Mouse (Mus musculus) intestine, embryonic 16.5 days (tissue): ENCODE measurements around the gene Slc2a8. TPM values are rescaled to one million over a fixed set of nuclear protein-coding genes. Genes with fewer than 3 reads are reported as not detected.

ENCODE experiments used
- ATAC-seq: fragments of 200-750 bp; cut with Nextera tagmentation; 2 replicates; pipeline ENCODE4 v1.8.0; 2017; ENCODE audit warnings: moderate TSS enrichment, moderate library complexity
- H3K27ac ChIP-seq: fragments of 300-500 bp; sonication (generic); 2 replicates; pipeline ENCODE4 v1.5.1; 2014; ENCODE audit warnings: mild to moderate bottlenecking, low read length
- H3K27me3 ChIP-seq: fragments of 300-500 bp; sonication (generic); replicated peaks from 2 replicates; pipeline ENCODE4 v1.6.1; 2014; ENCODE audit warnings: low read length, control low read depth, mixed read lengths; ENCODE audit not compliant: control insufficient read depth, insufficient read depth
- H3K36me3 ChIP-seq: fragments of 300-500 bp; sonication (generic); 2 replicates; pipeline ENCODE4 v1.6.1; 2014; ENCODE audit warnings: low read length, control low read depth; ENCODE audit not compliant: control insufficient read depth, insufficient read depth
- H3K4me1 ChIP-seq: fragments of 300-500 bp; sonication (generic); 2 replicates; pipeline ENCODE4 v1.6.1; 2014; ENCODE audit warnings: low read length, control low read depth, mixed read lengths; ENCODE audit not compliant: control insufficient read depth, insufficient read depth
- H3K4me2 ChIP-seq: fragments of 300-500 bp; sonication (generic); 2 replicates; pipeline ENCODE4 v1.6.1; 2014; ENCODE audit warnings: low read depth, low read length, control low read depth
- H3K4me3 ChIP-seq: fragments of 300-500 bp; sonication (generic); 2 replicates; pipeline ENCODE4 v1.5.1; 2014; ENCODE audit warnings: mild to moderate bottlenecking, low read length
- H3K9ac ChIP-seq: fragments of 300-500 bp; sonication (generic); 2 replicates; pipeline ENCODE4 v1.6.1; 2014; ENCODE audit warnings: low read depth, low read length
- H3K9me3 ChIP-seq: fragments of 300-500 bp; sonication (generic); 2 replicates; pipeline ENCODE4 v1.6.1; 2016; ENCODE audit warnings: low read length, control low read depth; ENCODE audit not compliant: control insufficient read depth
- WGBS: fragments of 180-500 bp; shearing (Covaris S2); extraction: QIAGEN DNeasy Blood & Tissue Kit; methylation state at CpG from one replicate; pipeline ENCODE4 v1.1.7; 2014; 5-methylcytosine and 5-hydroxymethylcytosine counted together
- polyA plus RNA-seq: library from polyadenylated mRNA; unstranded; fragments of >200 nt; fragmentation: Nextera tagmentation; extraction: Ambion mirVana; gene quantifications from 2 replicates; pipeline ENCODE4 v1.2.1, GENCODE M21; 2015

Gene Slc2a8
- polyA plus RNA-seq, 1 experiment from 2014 or later = 21.5 TPM

GRCm38 (mm10) chr2:32965511-32966183 is 16.2 kb downstream of the Slc2a8 start:
- peak overlapping the region; percentile 82; the same call in 1 of the 2 replicates for H3K4me2 ChIP-seq
- 14% methylated on average over 7 of the region's 7 CpGs for WGBS
- H3K27me3 ChIP-seq = no peaks in the 10 kb centered on the region
- H3K4me1 ChIP-seq = peaks cover 37% of the 10 kb centered on the region
- peak overlapping the region; percentile 97; the same call in 1 of the 2 replicates for H3K27ac ChIP-seq
- H3K9ac ChIP-seq = no peak overlapping the region; the same call in 1 of the 2 replicates
- peaks cover 17% of the 10 kb centered on the region for H3K36me3 ChIP-seq
- H3K9me3 ChIP-seq = no peaks in the 10 kb centered on the region
- ATAC-seq = no peak
- no peak overlapping the region for H3K4me3 ChIP-seq

GRCm38 (mm10) chr2:32964659-32965457 is 17.0 kb downstream of the Slc2a8 start:
- H3K9ac ChIP-seq = peak overlapping the region; percentile 29; the same call in 1 of the 2 replicates
- 33% methylated on average over 10 of the region's 10 CpGs for WGBS
- ATAC-seq = no peak
- H3K27ac ChIP-seq = peak overlapping the region; percentile 54
- no peak overlapping the region for H3K4me3 ChIP-seq
- H3K4me2 ChIP-seq = 0 out of 2 replicates have a peak overlapping the region, but pooled peaks have one; percentile 90
- no peaks in the 10 kb centered on the region for H3K9me3 ChIP-seq
- no peaks in the 10 kb centered on the region for H3K27me3 ChIP-seq
- peaks cover 17% of the 10 kb centered on the region for H3K36me3 ChIP-seq
- H3K4me1 ChIP-seq = peaks cover 40% of the 10 kb centered on the region

- Histone ChIP-seq H3K4me1 (peaks cover 40% of the 10 kb centered on the region), H3K4me3 (peak overlapping the region; percentile 96), H3K9me3 (no peaks in the 10 kb centered on the region), H3K27ac (peak overlapping the region; percentile 54), H3K9ac (peak overlapping the region; percentile 95; the same call in 1 of the 2 replicates), H3K36me3 (peaks cover 17% of the 10 kb centered on the region), H3K27me3 (no peaks in the 10 kb centered on the region), H3K4me2 (peak overlapping the region; percentile 90)
- ATAC-seq = no peak
- WGBS = 77% methylated on average over 1 of the region's 1 CpGs
Measured at GRCm38 (mm10) chr2:32963981-32964380, 17.9 kb downstream of the Slc2a8 start.

GRCm38 (mm10) chr2:32963544-32963943 is 18.3 kb downstream of the Slc2a8 start:
- WGBS = 55% methylated on average over 4 of the region's 4 CpGs
- Histone ChIP-seq H3K4me3 (peak overlapping the region; percentile 96), H3K36me3 (peaks cover 17% of the 10 kb centered on the region), H3K27ac (peak overlapping the region; percentile 92; the same call in 1 of the 2 replicates), H3K9ac (peak overlapping the region; percentile 95), H3K4me2 (peak overlapping the region; percentile 90), H3K4me1 (peaks cover 40% of the 10 kb centered on the region), H3K27me3 (no peaks in the 10 kb centered on the region), H3K9me3 (no peaks in the 10 kb centered on the region)
- ATAC-seq = no peak

GRCm38 (mm10) chr2:32962875-32963220 is 19.0 kb downstream of the Slc2a8 start:
- peak overlapping the region; percentile 95 for H3K9ac ChIP-seq
- H3K9me3 ChIP-seq = no peaks in the 10 kb centered on the region
- H3K4me2 ChIP-seq = peak overlapping the region; percentile 90
- H3K4me1 ChIP-seq = peaks cover 39% of the 10 kb centered on the region
- H3K27ac ChIP-seq = peak overlapping the region; percentile 92
- ATAC-seq = no peak
- 3% methylated on average over 9 of the region's 9 CpGs for WGBS
- no peaks in the 10 kb centered on the region for H3K27me3 ChIP-seq
- peaks cover 17% of the 10 kb centered on the region for H3K36me3 ChIP-seq
- peak overlapping the region; percentile 96 for H3K4me3 ChIP-seq

GRCm38 (mm10) chr2:32962062-32962874 is 19.6 kb downstream of the Slc2a8 start:
- H3K27ac ChIP-seq = peak overlapping the region; percentile 92
- H3K9me3 ChIP-seq = no peaks in the 10 kb centered on the region
- peak overlapping the region; percentile 90 for H3K4me2 ChIP-seq
- peak overlapping the region; percentile 96 for H3K4me3 ChIP-seq
- under 1% methylated on average over 33 of the region's 33 CpGs for WGBS
- peak overlapping the region; percentile 95 for H3K9ac ChIP-seq
- peaks cover 34% of the 10 kb centered on the region for H3K4me1 ChIP-seq
- ATAC-seq = peak; percentile 0; the same call in 1 of the 2 replicates
- peaks cover 17% of the 10 kb centered on the region for H3K36me3 ChIP-seq
- no peaks in the 10 kb centered on the region for H3K27me3 ChIP-seq

- peak within 1 kb of the TSS; percentile 95 for H3K9ac ChIP-seq
- H3K4me2 ChIP-seq = peak within 1 kb of the TSS; percentile 90
- H3K4me3 ChIP-seq = peak within 1 kb of the TSS; percentile 96
- H3K4me1 ChIP-seq = peaks cover 34% of the 10 kb centered on the region
- peaks cover 20% of the 10 kb centered on the region for H3K36me3 ChIP-seq
- WGBS = 2% methylated on average over 55 of the region's 55 CpGs
- no peaks in the 10 kb centered on the region for H3K9me3 ChIP-seq
- no peaks in the 10 kb centered on the region for H3K27me3 ChIP-seq
- peak within 1 kb of the TSS; percentile 92 for H3K27ac ChIP-seq
- ATAC-seq = peak; percentile 90
Measured at GRCm38 (mm10) chr2:32961192-32961995, 20.5 kb downstream of the Slc2a8 start, which contains the start of the genes Rpl12 and Lrsam1. TSS of gene Rpl12 (plus strand) at chr2:32961559. TSS of gene Lrsam1 (minus strand) at chr2:32961614.

GRCm38 (mm10) chr2:32960273-32960672 is 21.6 kb downstream of the Slc2a8 start:
- H3K27ac ChIP-seq = no peak overlapping the region
- H3K36me3 ChIP-seq = peaks cover 20% of the 10 kb centered on the region
- H3K4me1 ChIP-seq = peaks cover 32% of the 10 kb centered on the region
- H3K9ac ChIP-seq = peak overlapping the region; percentile 95
- no peaks in the 10 kb centered on the region for H3K9me3 ChIP-seq
- WGBS = 89% methylated on average over 4 of the region's 4 CpGs
- H3K4me3 ChIP-seq = no peak overlapping the region
- ATAC-seq = no peak
- peak overlapping the region; percentile 90 for H3K4me2 ChIP-seq
- H3K27me3 ChIP-seq = no peaks in the 10 kb centered on the region
